Mouse (Mus musculus) thymus, adult 2 months (tissue): ENCODE measurements around the gene Ctnnbl1.

Source experiments
- CTCF ChIP-seq: fragments of 200-500 bp; IDR thresholded peaks from 2 replicates; pipeline ENCODE4 v1.5.1; 2012; ENCODE audit warnings: mild to moderate bottlenecking, control low read depth, low read length, moderate library complexity, borderline replicate concordance; ENCODE audit not compliant: control insufficient read depth, poor library complexity, insufficient read depth; ENCODE audit errors: extremely low read depth
- POLR2A ChIP-seq: fragments of 200-500 bp; IDR thresholded peaks from 2 replicates; pipeline ENCODE4 v1.6.1; 2012; ENCODE audit warnings: mild to moderate bottlenecking, low read length, control low read depth, moderate library complexity; ENCODE audit not compliant: control insufficient read depth, poor library complexity, insufficient read depth; ENCODE audit errors: extremely low read depth

- no peak for TF ChIP-seq POLR2A
- TF ChIP-seq CTCF = no peak
Measured at GRCm38 (mm10) chr2:157807621-157808367, 70.6 kb downstream of the Ctnnbl1 start.
